ENCODE assay signal across 20 mouse cellular contexts in the genomic region with DNA sequence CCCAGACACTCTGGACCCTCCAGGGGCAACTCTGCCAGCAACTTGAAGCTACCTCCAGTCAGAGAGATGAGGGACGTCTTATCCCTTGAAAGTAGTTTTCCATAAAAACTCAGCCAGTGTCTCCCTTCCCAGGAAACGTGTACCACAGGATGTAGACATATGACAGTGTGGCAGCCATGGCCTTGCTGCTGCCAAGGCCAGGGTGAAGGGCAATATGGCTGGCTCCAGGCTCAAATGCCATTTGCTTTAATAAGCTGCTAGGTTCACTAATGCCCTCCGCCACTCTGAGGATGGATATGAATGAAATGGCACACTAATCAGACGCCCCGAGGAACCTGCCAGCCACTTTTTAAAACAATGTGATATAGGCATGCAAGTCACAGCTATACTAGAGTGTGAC.
DNase-seq lines count a peak whose midpoint lies in the region; TF ChIP-seq lines count a peak whose summit lies in the region.
"Had no signal": no experiment of that assay in that cellular context is flagged by ENCODE, and none has a peak within 500 bp of the region (broad histone marks: within the 10 kb centered on the region; RNA-seq: fewer than 3 reads in every experiment).

No protein-coding gene starts in this region.

- H3K4me1 ChIP-seq in thymus, adult 2 months (replicated peaks; ENCODE audit: control insufficient read depth, insufficient read depth, low read length) = no peaks in the 10 kb centered on the region
- H3K4me1 ChIP-seq: embryonic facial prominence, embryonic 13.5 days; embryonic facial prominence, embryonic 15.5 days; forebrain, embryonic 12.5 days had no signal

- no peak overlapping the region for H3K4me3 ChIP-seq in layer of hippocampus, adult 2 months
- no peak overlapping the region for H3K4me3 ChIP-seq in thymus, adult 2 months (ENCODE audit: control insufficient read depth, insufficient read depth, low read length)
- H3K4me3 ChIP-seq: embryonic facial prominence, embryonic 13.5 days; embryonic facial prominence, embryonic 15.5 days; erythroblast, embryonic 14.5 days; forebrain, embryonic 10.5 days; forebrain, embryonic 12.5 days had no signal

- no peaks in the 10 kb centered on the region for H3K36me3 ChIP-seq in thymus, adult 2 months (ENCODE audit: control insufficient read depth, insufficient read depth, low read length)
- H3K36me3 ChIP-seq: embryonic facial prominence, embryonic 13.5 days; embryonic facial prominence, embryonic 15.5 days; forebrain, embryonic 10.5 days; forebrain, embryonic 12.5 days had no signal

- TF ChIP-seq POLR2A in thymus, adult 2 months (IDR thresholded peaks at IDR 0.05; ENCODE audit: control insufficient read depth, extremely low read depth, insufficient read depth, low read length, poor library complexity) = no peak

- 95% methylated on average over 5 of the region's 5 CpGs for WGBS in thymus, adult 2 months

- H3K27me3 ChIP-seq in thymus, adult 2 months (ENCODE audit: control insufficient read depth, insufficient read depth, low read length) = no peaks in the 10 kb centered on the region
- H3K27me3 ChIP-seq: embryonic facial prominence, embryonic 13.5 days; embryonic facial prominence, embryonic 15.5 days had no signal

- H3K27ac ChIP-seq in layer of hippocampus, adult 2 months = 0 out of 2 replicates have a peak overlapping the region, but pooled peaks have one; percentile 10
- no peak overlapping the region for H3K27ac ChIP-seq in thymus, adult 2 months (ENCODE audit: control insufficient read depth, insufficient read depth, low read length)
- H3K27ac ChIP-seq: embryonic facial prominence, embryonic 13.5 days; embryonic facial prominence, embryonic 15.5 days; forebrain, embryonic 10.5 days; forebrain, embryonic 12.5 days had no signal

- no peak for TF ChIP-seq CTCF in layer of hippocampus, adult 2 months (conservative IDR thresholded peaks at IDR 0.05)
- TF ChIP-seq CTCF in thymus, adult 2 months (IDR thresholded peaks at IDR 0.05; ENCODE audit: borderline replicate concordance, control insufficient read depth, extremely low read depth, insufficient read depth, low read length, poor library complexity) = no peak

- DNase-seq in layer of hippocampus, adult 2 months (ENCODE audit: low spot score in 2 of 2) = no peak
- DNase-seq in layer of hippocampus, adult 11-12 months (ENCODE audit: low spot score) = no peak
- DNase-seq in adrenal gland, adult 8-10 months = peak; percentile 38
- DNase-seq in adrenal gland, postnatal 14 days = peak; percentile 34
- DNase-seq in adrenal gland, postnatal 36 days = peak; percentile 49 to 55
- DNase-seq in right cerebral cortex, postnatal 25 days = no peak
- no peak for DNase-seq in right cerebral cortex, postnatal 36 days (ENCODE audit: low spot score in 2 of 2)
- no peak for DNase-seq in thymus, adult 2 months
- DNase-seq: cerebellum, adult 11 months; cerebellum, adult 18-20 months; cerebellum, adult 8-10 months; cerebellum, adult 9-11 months; cerebellum, postnatal 14 days; cerebellum, postnatal 36 days; embryo, embryonic 11 days had no signal

Comparison
In these comparisons a context has a peak if more than half of its experiments do, and no peak if none do; other contexts are left out.
1. DNase-seq: peak in adrenal gland, adult 8-10 months (single experiment), adrenal gland, postnatal 14 days (single experiment) and adrenal gland, postnatal 36 days (2 of 2); none in layer of hippocampus, adult 2 months (0 of 2), layer of hippocampus, adult 11-12 months (single experiment), right cerebral cortex, postnatal 25 days (single experiment), right cerebral cortex, postnatal 36 days (0 of 2) and thymus, adult 2 months (single experiment).